9 mouse cellular contexts compared by ENCODE assay signal in genomic region chr10:128516029-128516428, GRCm38 (mm10). TPM values are rescaled to one million over a fixed set of nuclear protein-coding genes. Genes with fewer than 3 reads are reported as not detected.
A peak's percentile ranks its signal among the peaks of the same experiment; 100 is the strongest.
DNase-seq lines count a peak whose midpoint lies in the region; ATAC-seq and TF ChIP-seq lines count a peak whose summit lies in the region.
"Had no signal": no experiment of that assay in that cellular context is flagged by ENCODE, and none has a peak within 500 bp of the region (broad histone marks: within the 10 kb centered on the region; RNA-seq: fewer than 3 reads in every experiment).

No protein-coding gene starts in this region.

- H3K9me3 ChIP-seq in forebrain, embryonic 12.5 days: no peaks in the 10 kb centered on the region
- no peaks in the 10 kb centered on the region for H3K9me3 ChIP-seq in forebrain, embryonic 15.5 days
- no peaks in the 10 kb centered on the region for H3K9me3 ChIP-seq in kidney, postnatal 0 days (replicated peaks; ENCODE audit: low read length)
- H3K9me3 ChIP-seq in embryonic facial prominence, embryonic 14.5 days (ENCODE audit: control insufficient read depth, low read length): no peaks in the 10 kb centered on the region
- no peaks in the 10 kb centered on the region for H3K9me3 ChIP-seq in liver, embryonic 15.5 days (replicated peaks)

- H3K4me2 ChIP-seq in forebrain, embryonic 12.5 days: 0 out of 2 replicates have a peak overlapping the region, but pooled peaks have one; percentile 0
- H3K4me2 ChIP-seq in forebrain, embryonic 15.5 days (replicated peaks): no peak overlapping the region
- peak overlapping the region; percentile 21; the same call in 1 of the 2 replicates for H3K4me2 ChIP-seq in kidney, postnatal 0 days (ENCODE audit: low read length)
- peak overlapping the region; percentile 23; the same call in 1 of the 2 replicates for H3K4me2 ChIP-seq in embryonic facial prominence, embryonic 14.5 days (ENCODE audit: low read depth, low read length)
- peak overlapping the region; percentile 6; the same call in 1 of the 2 replicates for H3K4me2 ChIP-seq in liver, embryonic 15.5 days

- no peak for ATAC-seq in forebrain, embryonic 12.5 days (ENCODE audit: low FRiP score)
- no peak for ATAC-seq in forebrain, embryonic 15.5 days (replicated peaks)
- ATAC-seq in kidney, postnatal 0 days (replicated peaks; ENCODE audit: low FRiP score, low read depth): no peak
- no peak for ATAC-seq in embryonic facial prominence, embryonic 14.5 days (ENCODE audit: low read depth)
- ATAC-seq in liver, embryonic 15.5 days (ENCODE audit: insufficient read depth): no peak

- H3K27ac ChIP-seq in forebrain, embryonic 12.5 days: no peak overlapping the region
- no peak overlapping the region for H3K27ac ChIP-seq in forebrain, embryonic 15.5 days (replicated peaks)
- no peak overlapping the region for H3K27ac ChIP-seq in kidney, postnatal 0 days
- H3K27ac ChIP-seq in embryonic facial prominence, embryonic 14.5 days (replicated peaks; ENCODE audit: low read depth, low read length): no peak overlapping the region
- no peak overlapping the region for H3K27ac ChIP-seq in liver, embryonic 15.5 days (replicated peaks)
- H3K27ac ChIP-seq: layer of hippocampus, adult 2 months had no signal

- no peak for DNase-seq in kidney, postnatal 0 days (ENCODE audit: low spot score)
- DNase-seq in kidney, postnatal 14 days: no peak
- DNase-seq in embryonic facial prominence, embryonic 14.5 days (ENCODE audit: low spot score): no peak
- no peak for DNase-seq in MN1 (ENCODE audit: low spot score)
- DNase-seq in layer of hippocampus, adult 18-20 months (ENCODE audit: low spot score in 2 of 2): no peak

- WGBS in forebrain, embryonic 12.5 days: 16% methylated on average over 20 of the region's 20 CpGs
- WGBS in forebrain, embryonic 15.5 days: 14% methylated on average over 20 of the region's 20 CpGs
- 40% methylated on average over 20 of the region's 20 CpGs for WGBS in kidney, postnatal 0 days
- 16% methylated on average over 16 of the region's 20 CpGs for WGBS in embryonic facial prominence, embryonic 14.5 days
- 64% methylated on average over 20 of the region's 20 CpGs for WGBS in liver, embryonic 15.5 days (ENCODE audit: insufficient replicate concordance)

- H3K36me3 ChIP-seq in forebrain, embryonic 12.5 days (replicated peaks): no peaks in the 10 kb centered on the region; the same call in 1 of the 2 replicates
- H3K36me3 ChIP-seq in forebrain, embryonic 15.5 days: no peaks in the 10 kb centered on the region
- H3K36me3 ChIP-seq in kidney, postnatal 0 days (ENCODE audit: insufficient read depth, low read length): peaks cover 29% of the 10 kb centered on the region
- H3K36me3 ChIP-seq in embryonic facial prominence, embryonic 14.5 days (ENCODE audit: control insufficient read depth, insufficient read depth, low read length): peaks cover 85% of the 10 kb centered on the region
- peaks cover 72% of the 10 kb centered on the region for H3K36me3 ChIP-seq in liver, embryonic 15.5 days (replicated peaks)

- H3K27me3 ChIP-seq in forebrain, embryonic 12.5 days: peaks cover 51% of the 10 kb centered on the region
- peaks cover 16% of the 10 kb centered on the region; the same call in 1 of the 2 replicates for H3K27me3 ChIP-seq in forebrain, embryonic 15.5 days
- no peaks in the 10 kb centered on the region for H3K27me3 ChIP-seq in kidney, postnatal 0 days (ENCODE audit: insufficient read depth, low read length)
- peaks cover 22% of the 10 kb centered on the region for H3K27me3 ChIP-seq in embryonic facial prominence, embryonic 14.5 days (replicated peaks; ENCODE audit: control insufficient read depth, insufficient read depth, low read length)
- H3K27me3 ChIP-seq in liver, embryonic 15.5 days: no peaks in the 10 kb centered on the region

- no peak for TF ChIP-seq CTCF in kidney, postnatal 0 days (IDR thresholded peaks at IDR 0.05; ENCODE audit: low read depth)

- no peak overlapping the region for H3K9ac ChIP-seq in forebrain, embryonic 12.5 days
- no peak overlapping the region for H3K9ac ChIP-seq in forebrain, embryonic 15.5 days (replicated peaks)
- no peak overlapping the region for H3K9ac ChIP-seq in kidney, postnatal 0 days (ENCODE audit: low read depth, low read length)
- H3K9ac ChIP-seq in embryonic facial prominence, embryonic 14.5 days (ENCODE audit: low read depth, low read length): peak overlapping the region; percentile 40; the same call in 1 of the 2 replicates
- H3K9ac ChIP-seq in liver, embryonic 15.5 days: no peak overlapping the region

- H3K4me3 ChIP-seq in forebrain, embryonic 12.5 days (replicated peaks): no peak overlapping the region
- H3K4me3 ChIP-seq in forebrain, embryonic 15.5 days: no peak overlapping the region
- H3K4me3 ChIP-seq in kidney, postnatal 0 days (replicated peaks; ENCODE audit: low read depth, low read length): no peak overlapping the region
- no peak overlapping the region; the same call in 1 of the 2 replicates for H3K4me3 ChIP-seq in embryonic facial prominence, embryonic 14.5 days (ENCODE audit: low read depth, low read length)
- H3K4me3 ChIP-seq in liver, embryonic 15.5 days (replicated peaks): no peak overlapping the region
- H3K4me3 ChIP-seq: layer of hippocampus, adult 2 months had no signal

- no peaks in the 10 kb centered on the region for H3K4me1 ChIP-seq in forebrain, embryonic 12.5 days
- no peaks in the 10 kb centered on the region for H3K4me1 ChIP-seq in forebrain, embryonic 15.5 days
- no peaks in the 10 kb centered on the region for H3K4me1 ChIP-seq in kidney, postnatal 0 days (replicated peaks; ENCODE audit: insufficient read depth, low read length)
- no peaks in the 10 kb centered on the region for H3K4me1 ChIP-seq in embryonic facial prominence, embryonic 14.5 days (ENCODE audit: control insufficient read depth, insufficient read depth, low read length)
- peaks cover 42% of the 10 kb centered on the region for H3K4me1 ChIP-seq in liver, embryonic 15.5 days (replicated peaks)

RNA-seq across cellular contexts. Expression of gene Esyt1, which starts 9.6 kb away (rescaled TPM):
- polyA plus RNA-seq in forebrain, embryonic 12.5 days (2016; fragmentation: Nextera tagmentation; extraction: Ambion mirVana): 11.2 and 13.8 TPM in 2 replicates
- 6.8 and 7.6 TPM in 2 replicates for polyA plus RNA-seq in forebrain, embryonic 15.5 days (2015; fragmentation: Nextera tagmentation; extraction: Ambion mirVana)
- 15.9 TPM in 2 replicates for polyA plus RNA-seq in kidney, postnatal 0 days (2015; fragmentation: Nextera tagmentation; extraction: Ambion mirVana)
- polyA plus RNA-seq in embryonic facial prominence, embryonic 14.5 days (2014; fragmentation: Nextera tagmentation; extraction: Ambion mirVana): 44.2 and 46.8 TPM in 2 replicates
- 11.8 and 12.6 TPM in 2 replicates for polyA plus RNA-seq in liver, embryonic 15.5 days (2015; fragmentation: Nextera tagmentation; extraction: Ambion mirVana)
- total RNA-seq in layer of hippocampus, adult 18-20 months (2021): 1 to 10 TPM; 6.2 to 6.3 TPM

RNA-seq across cellular contexts. Expression of gene Myl6b, which starts 17.5 kb away (rescaled TPM):
- 2.4 and 2.7 TPM in 2 replicates for polyA plus RNA-seq in forebrain, embryonic 12.5 days (2016; fragmentation: Nextera tagmentation; extraction: Ambion mirVana)
- 4.7 and 5.6 TPM in 2 replicates for polyA plus RNA-seq in forebrain, embryonic 15.5 days (2015; fragmentation: Nextera tagmentation; extraction: Ambion mirVana)
- polyA plus RNA-seq in kidney, postnatal 0 days (2015; fragmentation: Nextera tagmentation; extraction: Ambion mirVana): 3.2 and 3.7 TPM in 2 replicates
- 5.6 and 6.8 TPM in 2 replicates for polyA plus RNA-seq in embryonic facial prominence, embryonic 14.5 days (2014; fragmentation: Nextera tagmentation; extraction: Ambion mirVana)
- 1.4 and 1.7 TPM in 2 replicates for polyA plus RNA-seq in liver, embryonic 15.5 days (2015; fragmentation: Nextera tagmentation; extraction: Ambion mirVana)
- total RNA-seq in layer of hippocampus, adult 18-20 months (2021): 10 to 100 TPM; 20.7 to 21.2 TPM

RNA-seq across cellular contexts. Expression of gene Myl6, which starts 22.1 kb away (rescaled TPM):
- 660 and 684 TPM in 2 replicates for polyA plus RNA-seq in forebrain, embryonic 12.5 days (2016; fragmentation: Nextera tagmentation; extraction: Ambion mirVana)
- polyA plus RNA-seq in forebrain, embryonic 15.5 days (2015; fragmentation: Nextera tagmentation; extraction: Ambion mirVana): 682 and 697 TPM in 2 replicates
- polyA plus RNA-seq in kidney, postnatal 0 days (2015; fragmentation: Nextera tagmentation; extraction: Ambion mirVana): 1,410 and 1,495 TPM in 2 replicates
- polyA plus RNA-seq in embryonic facial prominence, embryonic 14.5 days (2014; fragmentation: Nextera tagmentation; extraction: Ambion mirVana): 1,095 and 1,174 TPM in 2 replicates
- 483 and 484 TPM in 2 replicates for polyA plus RNA-seq in liver, embryonic 15.5 days (2015; fragmentation: Nextera tagmentation; extraction: Ambion mirVana)
- 100 to 1,000 TPM; 526 to 539 TPM for total RNA-seq in layer of hippocampus, adult 18-20 months (2021)

RNA-seq across cellular contexts. Expression of gene Zc3h10, which starts 31.5 kb away (rescaled TPM):
- polyA plus RNA-seq in forebrain, embryonic 12.5 days (2016; fragmentation: Nextera tagmentation; extraction: Ambion mirVana): 19.9 and 20.5 TPM in 2 replicates
- 22.8 and 24.5 TPM in 2 replicates for polyA plus RNA-seq in forebrain, embryonic 15.5 days (2015; fragmentation: Nextera tagmentation; extraction: Ambion mirVana)
- polyA plus RNA-seq in kidney, postnatal 0 days (2015; fragmentation: Nextera tagmentation; extraction: Ambion mirVana): 13.7 and 16.9 TPM in 2 replicates
- polyA plus RNA-seq in embryonic facial prominence, embryonic 14.5 days (2014; fragmentation: Nextera tagmentation; extraction: Ambion mirVana): 11.4 and 12.5 TPM in 2 replicates
- 4.9 and 5.8 TPM in 2 replicates for polyA plus RNA-seq in liver, embryonic 15.5 days (2015; fragmentation: Nextera tagmentation; extraction: Ambion mirVana)
- 10 to 100 TPM; 13.6 to 15.6 TPM for total RNA-seq in layer of hippocampus, adult 18-20 months (2021)

RNA-seq across cellular contexts. Expression of gene Rpl41, which starts 33.1 kb away (rescaled TPM):
- 2,598 and 2,922 TPM in 2 replicates for polyA plus RNA-seq in forebrain, embryonic 12.5 days (2016; fragmentation: Nextera tagmentation; extraction: Ambion mirVana)
- 2,336 and 2,513 TPM in 2 replicates for polyA plus RNA-seq in forebrain, embryonic 15.5 days (2015; fragmentation: Nextera tagmentation; extraction: Ambion mirVana)
- 3,897 and 4,536 TPM in 2 replicates for polyA plus RNA-seq in kidney, postnatal 0 days (2015; fragmentation: Nextera tagmentation; extraction: Ambion mirVana)
- polyA plus RNA-seq in embryonic facial prominence, embryonic 14.5 days (2014; fragmentation: Nextera tagmentation; extraction: Ambion mirVana): 4,564 and 5,119 TPM in 2 replicates
- 1,944 and 2,155 TPM in 2 replicates for polyA plus RNA-seq in liver, embryonic 15.5 days (2015; fragmentation: Nextera tagmentation; extraction: Ambion mirVana)
- 1,000 to 10,000 TPM; 1,532 to 1,582 TPM for total RNA-seq in layer of hippocampus, adult 18-20 months (2021)
